Mouse (Mus musculus) brain, embryonic 14.5 days (tissue): ENCODE results near the gene Lyrm1.

Experiments used
- CTCF ChIP-seq: fragments of 200-500 bp; IDR thresholded peaks from 2 replicates; pipeline ENCODE4 v1.5.1; 2012; ENCODE audit warnings: inconsistent platforms, mild to moderate bottlenecking, moderate library complexity, borderline replicate concordance; ENCODE audit not compliant: insufficient read depth, insufficient read length; ENCODE audit errors: extremely low read depth
- POLR2A ChIP-seq: fragments of 200-500 bp; IDR thresholded peaks from 2 replicates; pipeline ENCODE4 v1.6.1; 2012; ENCODE audit warnings: mild to moderate bottlenecking, inconsistent platforms, borderline replicate concordance; ENCODE audit not compliant: poor library complexity, insufficient read depth, insufficient read length, severe bottlenecking; ENCODE audit errors: extremely low read depth

DNA sequence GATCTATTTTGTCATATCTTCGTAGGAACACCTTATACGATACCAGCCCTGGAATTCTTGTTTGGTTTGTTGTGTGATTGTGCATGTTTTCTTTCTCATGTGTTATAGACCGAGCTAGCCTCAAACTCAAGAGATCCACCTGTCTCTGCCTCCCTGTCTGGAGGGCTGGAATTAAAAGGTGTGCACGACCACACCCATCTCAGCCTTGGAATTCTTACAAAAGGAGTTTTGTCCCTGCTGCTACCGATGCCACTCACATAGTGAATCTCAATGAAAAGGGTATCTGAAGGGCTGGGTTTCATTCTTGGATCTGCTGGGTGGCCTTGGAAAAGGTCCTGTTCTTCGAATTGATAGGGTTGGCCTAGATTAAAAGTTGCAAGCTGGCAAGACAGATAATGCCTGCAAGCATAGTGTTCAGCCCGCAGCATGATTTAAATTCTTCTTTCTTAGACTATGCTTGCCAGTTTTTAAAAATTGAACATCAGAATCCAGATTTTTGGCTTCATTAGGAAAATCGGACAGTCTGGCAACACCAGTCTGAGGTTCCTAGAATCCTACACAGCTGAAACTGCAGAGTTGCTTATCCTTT, 2.0 kb downstream of the Lyrm1 start:
- TF ChIP-seq POLR2A = no peak
- no peak for TF ChIP-seq CTCF
